Mouse (Mus musculus) thymus, adult 2 months (tissue): ENCODE data around the gene Tex19.2.

Experiments
- CTCF ChIP-seq: fragments of 200-500 bp; IDR thresholded peaks from 2 replicates; pipeline ENCODE4 v1.5.1; 2012; ENCODE audit warnings: mild to moderate bottlenecking, control low read depth, low read length, moderate library complexity, borderline replicate concordance; ENCODE audit not compliant: control insufficient read depth, poor library complexity, insufficient read depth; ENCODE audit errors: extremely low read depth
- POLR2A ChIP-seq: fragments of 200-500 bp; IDR thresholded peaks from 2 replicates; pipeline ENCODE4 v1.6.1; 2012; ENCODE audit warnings: mild to moderate bottlenecking, low read length, control low read depth, moderate library complexity; ENCODE audit not compliant: control insufficient read depth, poor library complexity, insufficient read depth; ENCODE audit errors: extremely low read depth

DNA sequence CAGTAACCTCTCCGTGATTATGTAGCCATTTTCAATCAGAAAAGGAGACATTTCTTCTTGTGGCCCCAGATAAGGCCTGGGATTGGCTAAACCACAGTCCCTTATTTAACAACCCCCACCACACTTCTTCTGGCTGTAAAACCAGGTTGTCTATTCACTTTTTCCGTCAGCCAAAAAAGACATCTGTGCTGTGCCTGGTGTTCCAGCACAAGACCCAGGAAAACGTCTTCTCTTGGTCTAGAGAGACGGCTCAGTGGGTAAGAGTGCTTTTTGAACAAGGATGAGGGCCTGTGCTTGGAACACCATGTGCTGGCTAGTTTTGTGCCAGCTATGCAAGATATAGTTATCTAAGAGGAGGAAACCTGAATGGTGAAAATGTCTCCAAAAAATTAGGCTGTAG lies 5.0 kb upstream of the Tex19.2 start:
- TF ChIP-seq CTCF (no peak), POLR2A (no peak)
